Mouse (Mus musculus): ENCODE measurements around the gene Olfr49. TPM values are rescaled to one million over a fixed set of nuclear protein-coding genes. Genes with fewer than 3 reads are reported as not detected.

Olfr49 gene
- polyA plus RNA-seq, 1 experiment from 2014 or later: not detected

DNA sequence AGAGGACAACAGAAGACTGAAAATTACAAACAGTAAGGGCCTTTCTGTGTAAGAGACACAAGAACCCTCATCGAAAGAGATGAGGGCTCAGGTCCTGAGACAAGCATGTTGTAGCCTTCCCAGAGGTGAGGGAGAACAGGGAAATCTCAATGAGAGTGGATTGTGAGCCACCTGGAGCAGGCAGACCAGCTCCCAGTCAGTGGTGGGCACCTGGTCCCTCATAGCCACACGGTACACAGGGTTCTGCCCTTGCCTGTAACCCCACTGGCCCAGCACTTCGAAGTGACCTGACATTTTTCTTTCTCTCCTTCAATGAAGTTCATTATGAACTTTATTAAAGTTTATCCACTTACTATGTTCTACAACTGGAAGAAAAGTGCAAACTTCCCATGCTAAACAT is 12.0 kb downstream of the Olfr49 start:
- Histone ChIP-seq H3K36me3 (no peaks in the 10 kb centered on the region), H3K27me3 (no peaks in the 10 kb centered on the region), H3K4me1 (replicated peaks) (no peaks in the 10 kb centered on the region), H3K9me3 (no peaks in the 10 kb centered on the region), H3K4me2 (no peak overlapping the region), H3K27ac (replicated peaks) (no peak overlapping the region), H3K9ac (no peak overlapping the region), H3K4me3 (no peak overlapping the region)
- ATAC-seq (ENCODE audit: low FRiP score, low read depth): no peak
- 91% methylated on average over 3 of the region's 3 CpGs for WGBS

GRCm38 (mm10) chr14:54271976-54272606 is 12.6 kb downstream of the Olfr49 start:
- no peaks in the 10 kb centered on the region for H3K4me1 ChIP-seq (replicated peaks)
- no peak overlapping the region for H3K4me2 ChIP-seq
- no peaks in the 10 kb centered on the region for H3K36me3 ChIP-seq
- H3K27ac ChIP-seq (replicated peaks): no peak overlapping the region
- no peak overlapping the region for H3K9ac ChIP-seq
- no peak overlapping the region for H3K4me3 ChIP-seq
- 79% methylated on average over 3 of the region's 3 CpGs for WGBS
- no peaks in the 10 kb centered on the region for H3K27me3 ChIP-seq
- no peak for ATAC-seq (ENCODE audit: low FRiP score, low read depth)
- no peaks in the 10 kb centered on the region for H3K9me3 ChIP-seq

DNA sequence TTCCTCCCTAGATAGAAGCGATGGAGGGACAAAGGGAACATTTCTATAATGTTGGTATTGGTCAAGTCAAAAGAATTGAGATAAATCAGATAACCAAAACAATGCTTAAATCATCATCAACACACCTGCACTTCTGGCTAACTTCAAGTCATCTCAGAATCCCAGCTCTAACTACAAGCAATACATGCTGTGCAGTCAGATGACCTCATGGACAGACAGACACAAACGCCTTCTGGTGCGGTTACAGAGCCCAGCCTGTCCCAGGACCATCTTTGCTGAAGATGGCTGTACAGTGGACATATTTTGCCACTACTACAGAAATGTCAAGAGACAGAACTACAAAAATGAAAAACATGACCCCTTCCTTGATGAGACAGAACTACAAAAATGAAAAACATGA is 14.3 kb downstream of the Olfr49 start:
- Histone ChIP-seq H3K4me1 (replicated peaks) (no peaks in the 10 kb centered on the region), H3K27ac (replicated peaks) (no peak overlapping the region), H3K36me3 (no peaks in the 10 kb centered on the region), H3K4me2 (no peak overlapping the region), H3K9me3 (no peaks in the 10 kb centered on the region), H3K27me3 (no peaks in the 10 kb centered on the region), H3K4me3 (no peak overlapping the region), H3K9ac (no peak overlapping the region)
- 85% methylated on average over 3 of the region's 3 CpGs for WGBS
- ATAC-seq (ENCODE audit: low FRiP score, low read depth): no peak

- H3K4me3 ChIP-seq: no peak overlapping the region
- no peaks in the 10 kb centered on the region for H3K36me3 ChIP-seq
- H3K27ac ChIP-seq (replicated peaks): no peak overlapping the region
- no peak overlapping the region for H3K4me2 ChIP-seq
- H3K9me3 ChIP-seq: no peaks in the 10 kb centered on the region
- H3K9ac ChIP-seq: no peak overlapping the region
- H3K4me1 ChIP-seq (replicated peaks): no peaks in the 10 kb centered on the region
- 92% methylated on average over 3 of the region's 3 CpGs for WGBS
- H3K27me3 ChIP-seq: no peaks in the 10 kb centered on the region
- ATAC-seq (ENCODE audit: low FRiP score, low read depth): no peak
Observed at GRCm38 (mm10) chr14:54269566-54269965, 15.2 kb downstream of the Olfr49 start.

- Histone ChIP-seq H3K27ac (replicated peaks) (no peak overlapping the region), H3K9me3 (no peaks in the 10 kb centered on the region), H3K4me2 (no peak overlapping the region), H3K4me3 (no peak overlapping the region), H3K4me1 (replicated peaks) (no peaks in the 10 kb centered on the region), H3K27me3 (no peaks in the 10 kb centered on the region), H3K9ac (no peak overlapping the region), H3K36me3 (no peaks in the 10 kb centered on the region)
- ATAC-seq (ENCODE audit: low FRiP score, low read depth): no peak
- WGBS: 94% methylated on average over 10 of the region's 10 CpGs
Observed at GRCm38 (mm10) chr14:54267966-54268365, 16.8 kb downstream of the Olfr49 start.

GRCm38 (mm10) chr14:54265951-54266350 is 18.8 kb downstream of the Olfr49 start:
- Histone ChIP-seq H3K4me3 (no peak overlapping the region), H3K27ac (replicated peaks) (no peak overlapping the region)

GRCm38 (mm10) chr14:54265093-54265492 is 19.6 kb downstream of the Olfr49 start:
- Histone ChIP-seq H3K27me3 (no peaks in the 10 kb centered on the region), H3K4me3 (no peak overlapping the region), H3K4me2 (no peak overlapping the region), H3K9ac (no peak overlapping the region), H3K27ac (replicated peaks) (no peak overlapping the region), H3K4me1 (replicated peaks) (peaks cover 3% of the 10 kb centered on the region), H3K9me3 (no peaks in the 10 kb centered on the region), H3K36me3 (no peaks in the 10 kb centered on the region)
- ATAC-seq (ENCODE audit: low FRiP score, low read depth): no peak
- WGBS: 51% methylated on average over 10 of the region's 10 CpGs

More at GRCm38 (mm10) chr14:54265951-54266350, 18.8 kb downstream of the Olfr49 start:
- 87% methylated on average over 6 of the region's 6 CpGs for WGBS
- Histone ChIP-seq H3K4me2 (no peak overlapping the region), H3K9me3 (no peaks in the 10 kb centered on the region), H3K9ac (no peak overlapping the region), H3K27me3 (no peaks in the 10 kb centered on the region), H3K36me3 (no peaks in the 10 kb centered on the region), H3K4me1 (replicated peaks) (no peaks in the 10 kb centered on the region)
- no peak for ATAC-seq (ENCODE audit: low FRiP score, low read depth)

GRCm38 (mm10) chr14:54264231-54264630 is 20.5 kb downstream of the Olfr49 start:
- Histone ChIP-seq H3K4me3 (no peak overlapping the region), H3K27me3 (no peaks in the 10 kb centered on the region), H3K36me3 (no peaks in the 10 kb centered on the region), H3K4me2 (no peak overlapping the region), H3K9me3 (no peaks in the 10 kb centered on the region), H3K27ac (replicated peaks) (no peak overlapping the region), H3K4me1 (replicated peaks) (peaks cover 11% of the 10 kb centered on the region), H3K9ac (no peak overlapping the region)
- 93% methylated on average over 7 of the region's 7 CpGs for WGBS
- ATAC-seq (ENCODE audit: low FRiP score, low read depth): no peak

GRCm38 (mm10) chr14:54263099-54263498 is 21.6 kb downstream of the Olfr49 start:
- peaks cover 17% of the 10 kb centered on the region for H3K4me1 ChIP-seq (replicated peaks)
- H3K36me3 ChIP-seq: no peaks in the 10 kb centered on the region
- H3K4me3 ChIP-seq: no peak overlapping the region
- H3K27ac ChIP-seq (replicated peaks): no peak overlapping the region
- H3K9me3 ChIP-seq: no peaks in the 10 kb centered on the region
- ATAC-seq (ENCODE audit: low FRiP score, low read depth): no peak
- WGBS: 93% methylated on average over 6 of the region's 6 CpGs
- H3K9ac ChIP-seq: no peak overlapping the region
- no peak overlapping the region for H3K4me2 ChIP-seq
- H3K27me3 ChIP-seq: no peaks in the 10 kb centered on the region

DNA sequence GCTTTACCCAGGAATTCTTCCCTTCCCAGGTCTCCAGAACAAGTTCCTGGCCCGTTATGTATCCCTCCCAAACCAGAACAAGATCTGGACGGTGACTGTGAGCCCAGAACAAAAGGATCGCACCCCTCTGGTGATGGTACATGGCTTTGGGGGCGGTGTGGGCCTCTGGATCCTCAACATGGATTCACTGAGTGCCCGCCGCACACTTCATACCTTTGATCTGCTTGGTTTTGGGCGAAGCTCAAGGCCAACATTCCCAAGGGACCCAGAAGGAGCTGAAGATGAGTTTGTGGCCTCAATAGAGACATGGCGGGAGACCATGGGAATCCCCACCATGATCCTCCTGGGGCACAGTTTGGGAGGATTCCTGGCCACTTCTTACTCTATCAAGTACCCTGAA is 22.1 kb downstream of the Olfr49 start:
- H3K9me3 ChIP-seq: no peaks in the 10 kb centered on the region
- no peak for ATAC-seq (ENCODE audit: low FRiP score, low read depth)

DNA sequence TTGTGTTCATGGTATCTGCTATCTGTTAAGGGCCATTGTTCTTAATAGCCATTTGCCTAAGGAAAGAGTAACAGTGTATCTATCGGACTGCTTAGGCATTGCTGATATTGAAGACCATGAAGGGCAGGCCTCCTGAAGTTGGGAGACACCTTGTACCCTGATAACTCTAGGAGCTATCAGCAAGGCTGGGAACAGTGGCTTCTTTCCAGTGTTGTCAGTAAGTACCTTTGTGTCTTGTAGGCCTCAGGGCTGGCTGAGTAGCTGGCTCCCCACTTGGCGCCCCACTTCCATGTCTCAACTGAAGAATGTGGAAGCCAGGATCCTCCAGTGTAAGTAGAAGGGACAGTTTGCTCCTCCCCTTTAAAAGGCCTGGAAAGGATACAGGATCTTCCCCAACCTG is 23.4 kb downstream of the Olfr49 start:
- WGBS: 91% methylated on average over 2 of the region's 2 CpGs
- H3K9ac ChIP-seq: no peak overlapping the region
- no peaks in the 10 kb centered on the region for H3K9me3 ChIP-seq
- no peak for ATAC-seq (ENCODE audit: low FRiP score, low read depth)
- H3K4me1 ChIP-seq (replicated peaks): peaks cover 17% of the 10 kb centered on the region
- H3K4me3 ChIP-seq: no peak overlapping the region
- no peak overlapping the region for H3K27ac ChIP-seq (replicated peaks)
- H3K27me3 ChIP-seq: no peaks in the 10 kb centered on the region
- H3K4me2 ChIP-seq: no peak overlapping the region
- no peaks in the 10 kb centered on the region for H3K36me3 ChIP-seq

More for the DNA sequence above, 22.1 kb downstream of the Olfr49 start:
- Histone ChIP-seq H3K9ac (no peak overlapping the region), H3K4me2 (no peak overlapping the region), H3K27me3 (no peaks in the 10 kb centered on the region), H3K27ac (replicated peaks) (no peak overlapping the region), H3K4me1 (replicated peaks) (peaks cover 17% of the 10 kb centered on the region), H3K4me3 (no peak overlapping the region), H3K36me3 (no peaks in the 10 kb centered on the region)
- 92% methylated on average over 8 of the region's 8 CpGs for WGBS

DNA sequence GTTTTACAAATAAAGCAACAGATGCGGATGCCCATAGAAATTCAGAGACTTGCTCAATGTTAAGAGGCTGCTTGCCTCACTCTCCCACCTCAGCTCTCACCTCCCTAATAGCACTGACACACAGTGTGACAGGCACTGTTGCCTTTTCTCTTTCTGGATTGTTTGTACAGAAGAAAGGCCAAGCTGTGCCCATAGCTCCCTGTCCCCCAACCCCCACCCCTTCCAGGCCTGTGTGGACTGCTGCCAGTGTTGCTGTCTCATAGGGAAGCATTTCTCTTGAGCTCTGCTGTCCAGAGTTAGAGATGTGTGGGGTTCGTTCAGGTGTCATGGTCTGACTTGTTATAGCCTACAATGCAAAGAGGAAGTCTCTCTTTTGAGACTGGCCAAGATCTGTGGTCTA is 24.5 kb downstream of the Olfr49 start:
- no peak overlapping the region for H3K9ac ChIP-seq
- no peaks in the 10 kb centered on the region for H3K27me3 ChIP-seq
- no peaks in the 10 kb centered on the region for H3K9me3 ChIP-seq
- H3K4me2 ChIP-seq: peak overlapping the region; percentile 92
- no peak for ATAC-seq (ENCODE audit: low FRiP score, low read depth)
- H3K4me1 ChIP-seq (replicated peaks): peaks cover 18% of the 10 kb centered on the region
- no peak overlapping the region for H3K27ac ChIP-seq (replicated peaks)
- no peaks in the 10 kb centered on the region for H3K36me3 ChIP-seq
- H3K4me3 ChIP-seq: peak overlapping the region; percentile 83; the same call in 1 of the 2 replicates
- 73% methylated on average over 2 of the region's 2 CpGs for WGBS

GRCm38 (mm10) chr14:54259722-54260085 is 25.0 kb downstream of the Olfr49 start:
- Histone ChIP-seq H3K9ac (peak overlapping the region; percentile 67), H3K27me3 (no peaks in the 10 kb centered on the region), H3K9me3 (no peaks in the 10 kb centered on the region), H3K4me2 (peak overlapping the region; percentile 92), H3K36me3 (no peaks in the 10 kb centered on the region), H3K4me1 (replicated peaks) (peaks cover 23% of the 10 kb centered on the region), H3K4me3 (peak overlapping the region; percentile 83), H3K27ac (replicated peaks) (0 out of 2 replicates have a peak overlapping the region, but pooled peaks have one; percentile 74)
- no peak for ATAC-seq (ENCODE audit: low FRiP score, low read depth)
- WGBS: 27% methylated on average over 8 of the region's 8 CpGs

All from hindbrain, embryonic 15.5 days (tissue).